Mouse (Mus musculus) ES-Bruce4 (cell line): Measurements from ENCODE around the gene Etv2. TPM values are rescaled to one million over a fixed set of nuclear protein-coding genes. Genes with fewer than 3 reads are reported as not detected.
A peak's percentile ranks its signal among the peaks of the same experiment; 100 is the strongest.

Experiments
- H3K27ac ChIP-seq: 2 replicates; pipeline ENCODE4 v1.5.1; 2012; ENCODE audit warnings: low read length, inconsistent platforms; ENCODE audit not compliant: insufficient read depth
- H3K27me3 ChIP-seq: 2 replicates; pipeline ENCODE4 v1.6.1; 2012; ENCODE audit warnings: mild to moderate bottlenecking, low read length, inconsistent platforms; ENCODE audit not compliant: control insufficient read depth, poor library complexity, insufficient read depth, severe bottlenecking
- H3K36me3 ChIP-seq: 2 replicates; pipeline ENCODE4 v1.6.1; 2012; ENCODE audit warnings: inconsistent platforms, mild to moderate bottlenecking, low read length, moderate library complexity; ENCODE audit not compliant: control insufficient read depth, poor library complexity, insufficient read depth, severe bottlenecking
- H3K4me1 ChIP-seq: one replicate; pipeline ENCODE4 v1.8.1; 2011; ENCODE audit warnings: low read length; ENCODE audit not compliant: control insufficient read depth, insufficient read depth
- H3K4me3 ChIP-seq: 2 replicates; pipeline ENCODE4 v1.5.1; 2011; ENCODE audit warnings: low read depth, mild to moderate bottlenecking, low read length
- H3K9ac ChIP-seq: 2 replicates; pipeline ENCODE4 v1.6.1; 2012; ENCODE audit warnings: low read depth, mild to moderate bottlenecking, inconsistent platforms; ENCODE audit not compliant: poor library complexity, severe bottlenecking
- H3K9me3 ChIP-seq: replicated peaks from 2 replicates; pipeline ENCODE4 v1.6.1; 2012; ENCODE audit warnings: mild to moderate bottlenecking, low read length, inconsistent platforms; ENCODE audit not compliant: control insufficient read depth, poor library complexity, insufficient read depth, severe bottlenecking
- CTCF ChIP-seq: IDR thresholded peaks from one replicate; pipeline ENCODE4 v1.8.1; 2011; ENCODE audit warnings: low read depth, low read length
- EP300 ChIP-seq: IDR thresholded peaks from 2 replicates; pipeline ENCODE4 v1.6.1; 2011; ENCODE audit warnings: low read depth, low read length; ENCODE audit not compliant: insufficient read depth
- POLR2A ChIP-seq: IDR thresholded peaks from one replicate; pipeline ENCODE4 v1.8.1; 2011; ENCODE audit warnings: low read length; ENCODE audit not compliant: insufficient read depth
- polyA plus RNA-seq: library from polyadenylated mRNA; stranded (reverse); fragments of >200 nt; gene quantifications from 2 replicates; pipeline ENCODE4 v1.2.4, GENCODE M21; 2011; ENCODE audit warnings: low read depth; ENCODE audit not compliant: missing spikeins, insufficient read depth, insufficient read length

Gene Etv2
- polyA plus RNA-seq: 2.8 and 3.3 TPM in 2 replicates

- TF ChIP-seq EP300 (no peak), POLR2A (no peak), CTCF (no peak)
- Histone ChIP-seq H3K27me3 (no peaks in the 10 kb centered on the region), H3K4me3 (peak within 1 kb of the TSS; percentile 26), H3K9ac (peak within 1 kb of the TSS; percentile 30; the same call in 1 of the 2 replicates), H3K27ac (no peak within 1 kb of the TSS), H3K9me3 (no peaks in the 10 kb centered on the region), H3K36me3 (peaks cover under 1% of the 10 kb centered on the region), H3K4me1 (peaks cover 3% of the 10 kb centered on the region)
Measured at GRCm38 (mm10) chr7:30635752-30636151, at the start of gene Etv2. Gene Etv2 (minus strand): TSS chr7:30635852.

GRCm38 (mm10) chr7:30683425-30683824 lies 47.8 kb upstream of the Etv2 start:
- Histone ChIP-seq H3K4me1 (no peaks in the 10 kb centered on the region), H3K27me3 (no peaks in the 10 kb centered on the region; the same call in 1 of the 2 replicates), H3K36me3 (no peaks in the 10 kb centered on the region), H3K27ac (no peak overlapping the region), H3K9me3 (no peaks in the 10 kb centered on the region), H3K4me3 (no peak overlapping the region), H3K9ac (no peak overlapping the region)
- TF ChIP-seq POLR2A (no peak), CTCF (no peak), EP300 (no peak)

GRCm38 (mm10) chr7:30681897-30682296 lies 46.2 kb upstream of the Etv2 start:
- no peaks in the 10 kb centered on the region for H3K36me3 ChIP-seq
- H3K27me3 ChIP-seq: no peaks in the 10 kb centered on the region; the same call in 1 of the 2 replicates
- TF ChIP-seq EP300 (no peak), CTCF (no peak), POLR2A (no peak)
- H3K4me3 ChIP-seq: no peak overlapping the region
- no peaks in the 10 kb centered on the region for H3K4me1 ChIP-seq
- H3K9me3 ChIP-seq: no peaks in the 10 kb centered on the region
- no peak overlapping the region for H3K27ac ChIP-seq
- H3K9ac ChIP-seq: no peak overlapping the region

GRCm38 (mm10) chr7:30678263-30678975 lies 42.8 kb upstream of the Etv2 start:
- Histone ChIP-seq H3K36me3 (no peaks in the 10 kb centered on the region), H3K27me3 (no peaks in the 10 kb centered on the region; the same call in 1 of the 2 replicates), H3K9me3 (no peaks in the 10 kb centered on the region), H3K4me1 (no peaks in the 10 kb centered on the region), H3K27ac (no peak overlapping the region), H3K9ac (no peak overlapping the region), H3K4me3 (no peak overlapping the region)
- TF ChIP-seq CTCF (peak; percentile 9), POLR2A (no peak), EP300 (no peak)

- no peaks in the 10 kb centered on the region for H3K27me3 ChIP-seq
- H3K36me3 ChIP-seq: no peaks in the 10 kb centered on the region
- H3K9ac ChIP-seq: no peak within 1 kb of the TSS
- H3K4me1 ChIP-seq: no peaks in the 10 kb centered on the region
- H3K4me3 ChIP-seq: no peak within 1 kb of the TSS; the same call in 1 of the 2 replicates
- H3K27ac ChIP-seq: no peak within 1 kb of the TSS
- no peaks in the 10 kb centered on the region for H3K9me3 ChIP-seq
- no peak for TF ChIP-seq CTCF
- no peak for TF ChIP-seq POLR2A
Measured at GRCm38 (mm10) chr7:30671480-30671879, 35.8 kb upstream of the Etv2 start, which contains the start of gene Pmis2. Gene Pmis2 (minus strand): TSS chr7:30671605.

GRCm38 (mm10) chr7:30669229-30669628 lies 33.6 kb upstream of the Etv2 start:
- no peak for TF ChIP-seq POLR2A
- TF ChIP-seq EP300: no peak
- no peak for TF ChIP-seq CTCF
- Histone ChIP-seq H3K27me3 (no peaks in the 10 kb centered on the region), H3K4me3 (no peak overlapping the region)

More at GRCm38 (mm10) chr7:30669229-30669628, 33.6 kb upstream of the Etv2 start:
- Histone ChIP-seq H3K27ac (no peak overlapping the region), H3K9ac (no peak overlapping the region), H3K4me1 (no peaks in the 10 kb centered on the region), H3K9me3 (no peaks in the 10 kb centered on the region), H3K36me3 (no peaks in the 10 kb centered on the region)
